Mouse (Mus musculus) liver, embryonic 18 days (tissue): Measurements from ENCODE around the gene Gm906. TPM values are rescaled to one million over a fixed set of nuclear protein-coding genes. Genes with fewer than 3 reads are reported as not detected.

Source experiments
- polyA plus RNA-seq: library from polyadenylated mRNA; depleted of rRNA; stranded (reverse); fragments of >200 nt; gene quantifications from 2 replicates; pipeline ENCODE4 v1.2.3, GENCODE M21; 2012; rRNA removed

The Gm906 gene
- polyA plus RNA-seq = not detected in 2 replicates

GRCm38 (mm10) chr13:50250208-50250607 is at the start of gene Gm906:
TSS of gene Gm906 (minus strand) at chr13:50250308.

Other genes with a start within 250 kb of the Gm906 start
- 4.1 and 4.6 TPM in 2 replicates for gene Fbxw17, start 167.6 kb upstream of the Gm906 start, polyA plus RNA-seq
- gene Gm47429, start 193.6 kb upstream of the Gm906 start, polyA plus RNA-seq = not detected in 2 replicates
- gene Nutm2, start 217.0 kb upstream of the Gm906 start, polyA plus RNA-seq = not detected in 2 replicates